Mouse (Mus musculus): ENCODE results near the gene Psma7. TPM values are rescaled to one million over a fixed set of nuclear protein-coding genes. Genes with fewer than 3 reads are reported as not detected.

Psma7 gene
- polyA plus RNA-seq, 1 experiment from 2014 or later = 786 TPM

GRCm38 (mm10) chr2:180001635-180002034 is 40.6 kb downstream of the Psma7 start:
- Histone ChIP-seq H3K27ac (ENCODE audit: low read depth, low read length) (no peak overlapping the region), H3K4me3 (ENCODE audit: low read depth, low read length) (no peak overlapping the region), H3K36me3 (ENCODE audit: control insufficient read depth, insufficient read depth, low read length) (no peaks in the 10 kb centered on the region), H3K9ac (ENCODE audit: low read length) (no peak overlapping the region), H3K4me2 (ENCODE audit: low read depth) (no peak overlapping the region), H3K27me3 (ENCODE audit: control insufficient read depth, insufficient read depth, low read length) (no peaks in the 10 kb centered on the region), H3K9me3 (ENCODE audit: control insufficient read depth, low read length) (no peaks in the 10 kb centered on the region), H3K4me1 (ENCODE audit: control insufficient read depth, insufficient read depth, low read length) (no peaks in the 10 kb centered on the region)
- no peak for DNase-seq (ENCODE audit: low spot score)
- no peak for ATAC-seq (ENCODE audit: insufficient read depth, low FRiP score, low TSS enrichment)
- whole genome bisulfite sequencing = 89% methylated on average over 9 of the region's 9 CpGs

DNA sequence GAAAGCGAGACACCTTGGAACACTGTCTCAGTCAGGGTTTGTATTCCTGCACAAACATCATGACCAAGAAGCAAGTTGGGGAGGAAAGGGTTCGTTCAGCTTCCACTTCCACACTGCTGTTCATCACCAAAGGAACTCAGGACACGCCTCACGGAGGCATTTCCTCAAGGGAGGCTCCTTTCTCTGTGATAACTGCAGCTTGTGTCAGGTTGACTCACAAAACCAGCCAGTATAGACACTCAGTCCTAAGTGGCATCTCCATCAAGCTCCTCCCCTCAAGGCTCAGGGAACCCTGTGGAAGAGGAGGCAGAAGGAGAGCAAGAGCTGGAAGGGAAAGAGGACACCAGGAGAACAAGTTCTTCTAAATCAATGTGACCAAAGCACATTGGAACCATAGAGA is 43.8 kb downstream of the Psma7 start:
- ATAC-seq (ENCODE audit: insufficient read depth, low FRiP score, low TSS enrichment) = no peak

GRCm38 (mm10) chr2:179993071-179993470 is 49.2 kb downstream of the Psma7 start:
- no peaks in the 10 kb centered on the region for H3K9me3 ChIP-seq (ENCODE audit: control insufficient read depth, low read length)
- 77% methylated on average over 5 of the region's 5 CpGs for WGBS
- H3K4me1 ChIP-seq (ENCODE audit: control insufficient read depth, insufficient read depth, low read length) = no peaks in the 10 kb centered on the region
- H3K27me3 ChIP-seq (ENCODE audit: control insufficient read depth, insufficient read depth, low read length) = no peaks in the 10 kb centered on the region
- H3K4me3 ChIP-seq (ENCODE audit: low read depth, low read length) = no peak overlapping the region
- no peak overlapping the region for H3K4me2 ChIP-seq (ENCODE audit: low read depth)
- H3K27ac ChIP-seq (ENCODE audit: low read depth, low read length) = no peak overlapping the region
- H3K9ac ChIP-seq (ENCODE audit: low read length) = no peak overlapping the region
- no peaks in the 10 kb centered on the region for H3K36me3 ChIP-seq (ENCODE audit: control insufficient read depth, insufficient read depth, low read length)
- DNase-seq (ENCODE audit: low spot score) (no peak), ATAC-seq (ENCODE audit: insufficient read depth, low FRiP score, low TSS enrichment) (no peak)

More for the DNA sequence above, 43.8 kb downstream of the Psma7 start:
- Histone ChIP-seq H3K27ac (ENCODE audit: low read depth, low read length) (no peak overlapping the region), H3K4me3 (ENCODE audit: low read depth, low read length) (no peak overlapping the region), H3K4me1 (ENCODE audit: control insufficient read depth, insufficient read depth, low read length) (no peaks in the 10 kb centered on the region), H3K9me3 (ENCODE audit: control insufficient read depth, low read length) (no peaks in the 10 kb centered on the region), H3K27me3 (ENCODE audit: control insufficient read depth, insufficient read depth, low read length) (no peaks in the 10 kb centered on the region), H3K36me3 (ENCODE audit: control insufficient read depth, insufficient read depth, low read length) (no peaks in the 10 kb centered on the region), H3K9ac (ENCODE audit: low read length) (no peak overlapping the region), H3K4me2 (ENCODE audit: low read depth) (no peak overlapping the region)
- DNase-seq (ENCODE audit: low spot score) = no peak
- 88% methylated on average over 4 of the region's 4 CpGs for WGBS

DNA sequence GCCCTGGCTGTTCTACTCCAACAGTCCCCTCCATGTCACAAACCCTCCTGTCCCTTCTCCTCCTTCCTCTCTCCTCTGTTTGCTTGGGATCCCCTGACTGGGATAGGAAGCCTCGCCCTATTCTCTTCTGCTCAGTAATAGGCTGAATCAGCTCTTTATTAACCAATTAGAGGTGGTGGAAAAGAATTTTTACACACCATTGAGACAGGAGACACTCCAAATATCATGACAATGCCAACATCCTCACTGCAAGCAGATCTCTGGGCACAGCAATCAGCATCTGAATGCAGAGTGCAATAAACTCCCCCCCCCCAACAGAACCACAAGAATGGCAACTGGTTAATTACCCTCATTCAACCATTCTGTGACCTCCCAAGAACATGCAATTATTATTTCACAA is 53.1 kb downstream of the Psma7 start:
- H3K4me2 ChIP-seq (ENCODE audit: low read depth) = no peak overlapping the region
- ATAC-seq (ENCODE audit: insufficient read depth, low FRiP score, low TSS enrichment) (no peak), DNase-seq (ENCODE audit: low spot score) (no peak)
- H3K27ac ChIP-seq (ENCODE audit: low read depth, low read length) = no peak overlapping the region
- no peaks in the 10 kb centered on the region for H3K4me1 ChIP-seq (ENCODE audit: control insufficient read depth, insufficient read depth, low read length)
- no peaks in the 10 kb centered on the region for H3K36me3 ChIP-seq (ENCODE audit: control insufficient read depth, insufficient read depth, low read length)
- no peaks in the 10 kb centered on the region for H3K9me3 ChIP-seq (ENCODE audit: control insufficient read depth, low read length)
- no peak overlapping the region for H3K9ac ChIP-seq (ENCODE audit: low read length)
- H3K4me3 ChIP-seq (ENCODE audit: low read depth, low read length) = no peak overlapping the region
- H3K27me3 ChIP-seq (ENCODE audit: control insufficient read depth, insufficient read depth, low read length) = no peaks in the 10 kb centered on the region
- WGBS = 33% methylated on average over 1 of the region's 1 CpGs

DNA sequence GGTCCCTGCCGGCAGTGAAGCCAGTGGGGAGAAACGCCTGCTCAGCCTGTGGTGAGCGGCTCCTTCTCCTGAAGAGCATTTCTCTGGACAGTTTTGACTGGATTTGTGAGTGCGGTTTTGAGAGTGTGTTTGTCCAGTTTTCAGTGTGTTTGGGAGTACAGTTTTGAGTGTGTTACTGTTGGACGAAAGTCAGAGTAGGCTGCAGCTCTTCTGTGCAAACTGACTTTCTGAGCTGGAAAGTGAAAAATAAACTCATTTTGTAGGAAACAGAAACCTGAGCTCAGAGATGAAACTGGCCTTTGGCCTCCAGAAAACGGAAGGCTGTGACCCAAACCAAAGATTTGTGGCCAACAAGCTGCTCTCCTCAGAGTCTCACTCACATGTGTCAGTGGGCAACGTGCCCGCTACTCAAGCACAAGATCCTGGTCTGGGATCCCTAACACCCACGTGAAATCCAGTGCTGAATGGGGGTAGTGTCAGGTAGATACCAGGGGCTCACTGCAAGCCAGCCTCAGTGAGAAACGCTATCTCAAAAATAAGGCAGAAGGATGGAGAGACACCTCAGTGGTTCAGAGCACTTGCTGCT is 55.7 kb downstream of the Psma7 start:
- ATAC-seq (ENCODE audit: insufficient read depth, low FRiP score, low TSS enrichment) (no peak), DNase-seq (ENCODE audit: low spot score) (no peak)
- WGBS = 81% methylated on average over 10 of the region's 10 CpGs
- Histone ChIP-seq H3K9me3 (ENCODE audit: control insufficient read depth, low read length) (no peaks in the 10 kb centered on the region), H3K9ac (ENCODE audit: low read length) (no peak overlapping the region), H3K4me2 (ENCODE audit: low read depth) (no peak overlapping the region), H3K27ac (ENCODE audit: low read depth, low read length) (no peak overlapping the region), H3K4me3 (ENCODE audit: low read depth, low read length) (no peak overlapping the region), H3K4me1 (ENCODE audit: control insufficient read depth, insufficient read depth, low read length) (no peaks in the 10 kb centered on the region), H3K27me3 (ENCODE audit: control insufficient read depth, insufficient read depth, low read length) (no peaks in the 10 kb centered on the region), H3K36me3 (ENCODE audit: control insufficient read depth, insufficient read depth, low read length) (no peaks in the 10 kb centered on the region)

Other genes starting within 250 kb of the Psma7 start
- 5.5 and 6.2 TPM in 2 replicates for gene Taf4, start 65.8 kb downstream of the Psma7 start, polyA plus RNA-seq (2014; fragmentation: Nextera tagmentation; extraction: Ambion mirVana)
- 10.1 and 11.6 TPM in 2 replicates for gene Lsm14b, start 17.4 kb downstream of the Psma7 start, polyA plus RNA-seq (2014; fragmentation: Nextera tagmentation; extraction: Ambion mirVana)
- 19.2 and 20.9 TPM in 2 replicates for gene Ss18l1, start 76 bp upstream of the Psma7 start, polyA plus RNA-seq (2014; fragmentation: Nextera tagmentation; extraction: Ambion mirVana)
- 26.5 and 31.8 TPM in 2 replicates for gene Mtg2, start 28.2 kb upstream of the Psma7 start, polyA plus RNA-seq (2014; fragmentation: Nextera tagmentation; extraction: Ambion mirVana)
- 1.4 and 2.0 TPM in 2 replicates for gene Hrh3, start 62.1 kb upstream of the Psma7 start, polyA plus RNA-seq (2014; fragmentation: Nextera tagmentation; extraction: Ambion mirVana)
- gene Osbpl2, start 76.9 kb upstream of the Psma7 start, polyA plus RNA-seq (2014; fragmentation: Nextera tagmentation; extraction: Ambion mirVana) = 43.5 and 43.7 TPM in 2 replicates
- 195 and 198 TPM in 2 replicates for gene Adrm1, start 129.1 kb upstream of the Psma7 start, polyA plus RNA-seq (2014; fragmentation: Nextera tagmentation; extraction: Ambion mirVana)
- 4.4 and 5.4 TPM in 2 replicates for gene Lama5, start 183.4 kb upstream of the Psma7 start, polyA plus RNA-seq (2014; fragmentation: Nextera tagmentation; extraction: Ambion mirVana)
- gene Rps21, start 214.9 kb upstream of the Psma7 start, polyA plus RNA-seq (2014; fragmentation: Nextera tagmentation; extraction: Ambion mirVana) = 478 and 494 TPM in 2 replicates
- gene Cables2, start 231.1 kb upstream of the Psma7 start, polyA plus RNA-seq (2014; fragmentation: Nextera tagmentation; extraction: Ambion mirVana) = 17.7 and 22.9 TPM in 2 replicates
- gene Rbbp8nl, start 247.4 kb upstream of the Psma7 start, polyA plus RNA-seq (2014; fragmentation: Nextera tagmentation; extraction: Ambion mirVana) = 0.09 TPM in 1 of 2 replicates, not detected in the other